Mouse (Mus musculus) liver, adult 2 months (tissue): ENCODE results near the gene Wdtc1.

ENCODE experiments used
- CTCF ChIP-seq: fragments of 200-500 bp; IDR thresholded peaks from 2 replicates; pipeline ENCODE4 v1.5.1; 2011; ENCODE audit warnings: low read depth, low read length, control low read depth
- POLR2A ChIP-seq: fragments of 200-500 bp; IDR thresholded peaks from 2 replicates; pipeline ENCODE4 v1.6.1; 2011; ENCODE audit warnings: low read length, control low read depth; ENCODE audit not compliant: insufficient read depth; ENCODE audit errors: extremely low read depth

GRCm38 (mm10) chr4:133292405-133292804 lies 60.9 kb downstream of the Wdtc1 start:
- TF ChIP-seq POLR2A: no peak
- no peak for TF ChIP-seq CTCF
